Mouse (Mus musculus): ENCODE data around the gene Gabrb1.
"Not testable (repeated sequence)": the region's sequence is repeated elsewhere in the genome, so short reads cannot be mapped to it uniquely, and the experiment has no call there.

Gene Gabrb1

GRCm38 (mm10) chr5:72043226-72044151, 385.6 kb downstream of the Gabrb1 start:
- DNase-seq = no peak

- no peak for DNase-seq
These were observed 388.3 kb downstream of the Gabrb1 start for GRCm38 (mm10) chr5:72046261-72046660.

- DNase-seq = no peak
These were observed 406.2 kb downstream of the Gabrb1 start for GRCm38 (mm10) chr5:72064079-72064478.

GRCm38 (mm10) chr5:72068826-72069225, 410.9 kb downstream of the Gabrb1 start:
- DNase-seq = no peak

GRCm38 (mm10) chr5:72069398-72069797, 411.5 kb downstream of the Gabrb1 start:
- DNase-seq = not testable (repeated sequence)

- no peak for DNase-seq
These were observed 418.9 kb downstream of the Gabrb1 start for GRCm38 (mm10) chr5:72076781-72077180.

GRCm38 (mm10) chr5:72086518-72086917, 428.6 kb downstream of the Gabrb1 start:
- peak in 1 of 2 experiments; percentile 5 for DNase-seq

- DNase-seq = no peak
These were observed 436.7 kb downstream of the Gabrb1 start for GRCm38 (mm10) chr5:72094582-72094981.

GRCm38 (mm10) chr5:72095015-72095414, 437.1 kb downstream of the Gabrb1 start:
- no peak for DNase-seq

- no peak for DNase-seq
These were observed 446.5 kb downstream of the Gabrb1 start for GRCm38 (mm10) chr5:72104274-72104921.

GRCm38 (mm10) chr5:72122414-72123037, 464.6 kb downstream of the Gabrb1 start:
- no peak for DNase-seq

GRCm38 (mm10) chr5:72126681-72127080, 468.8 kb downstream of the Gabrb1 start:
- no peak for DNase-seq

GRCm38 (mm10) chr5:72133906-72134305, 476.0 kb downstream of the Gabrb1 start:
- DNase-seq = no peak

- no peak for DNase-seq
These were observed 480.3 kb downstream of the Gabrb1 start for GRCm38 (mm10) chr5:72138256-72138655.

- no peak for DNase-seq
These were observed 481.7 kb downstream of the Gabrb1 start for GRCm38 (mm10) chr5:72139619-72140018.

- DNase-seq = no peak
These were observed 490.8 kb downstream of the Gabrb1 start for GRCm38 (mm10) chr5:72148679-72149078.

GRCm38 (mm10) chr5:72150870-72151269, 493.0 kb downstream of the Gabrb1 start:
- no peak for DNase-seq

- DNase-seq = not testable (repeated sequence)
These were observed 497.8 kb downstream of the Gabrb1 start for GRCm38 (mm10) chr5:72155686-72156085.

GRCm38 (mm10) chr5:72156598-72156997, 498.7 kb downstream of the Gabrb1 start:
- no peak for DNase-seq

- DNase-seq = no peak
These were observed 500.8 kb downstream of the Gabrb1 start for GRCm38 (mm10) chr5:72158667-72159066.

- no peak for DNase-seq
These were observed 501.6 kb downstream of the Gabrb1 start for GRCm38 (mm10) chr5:72159537-72159936.

GRCm38 (mm10) chr5:72160781-72161485, 503.0 kb downstream of the Gabrb1 start:
- DNase-seq = peak in 1 of 2 experiments; percentile 12

- DNase-seq = peak; percentile 26 to 28
These were observed 504.9 kb downstream of the Gabrb1 start for GRCm38 (mm10) chr5:72162855-72163254.
